Mouse (Mus musculus): ENCODE measurements around the gene Knstrn. TPM values are rescaled to one million over a fixed set of nuclear protein-coding genes. Genes with fewer than 3 reads are reported as not detected.

Gene Knstrn
- total and polyA plus RNA-seq, 3 experiments: 80.6 to 138 (median 132) TPM

DNA sequence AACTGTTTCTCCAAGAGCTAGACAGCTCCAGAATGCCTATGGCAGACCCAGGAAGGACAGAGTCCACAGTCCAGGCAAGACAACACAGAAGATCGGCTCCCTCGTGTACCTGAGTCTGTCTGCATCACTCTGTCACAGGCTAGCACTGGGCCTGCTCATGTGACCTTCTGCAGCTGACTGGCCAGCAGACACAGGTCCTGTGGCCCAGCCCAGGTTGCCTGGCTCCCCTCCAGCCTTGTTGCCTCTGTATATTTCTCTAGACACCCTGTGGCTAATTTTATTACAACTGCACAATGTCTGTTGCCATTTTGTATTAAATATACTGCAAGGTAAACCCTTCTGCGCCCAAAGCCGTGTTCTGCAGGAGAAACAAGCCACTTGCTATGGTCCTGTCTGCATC lies 67.2 kb downstream of the Knstrn start (continued):
- TF ChIP-seq GATA1 (IDR thresholded peaks at IDR 0.05; ENCODE audit: low read depth, low read length) (no peak), SMC3 (IDR thresholded peaks at IDR 0.05; ENCODE audit: low read depth, low read length) (no peak), ZNF384 (IDR thresholded peaks at IDR 0.05; ENCODE audit: low read depth, low read length) (no peak), ZC3H11A (IDR thresholded peaks at IDR 0.05; ENCODE audit: low read depth, low read length) (no peak)

- no peaks in the 10 kb centered on the region for H3K9me3 ChIP-seq (replicated peaks; ENCODE audit: insufficient read depth, low read length)
- no peak for DNase-seq (ENCODE audit: low read depth, low spot score)
- no peak for TF ChIP-seq BHLHE40 (IDR thresholded peaks at IDR 0.05; ENCODE audit: borderline replicate concordance, low read depth, low read length)
- no peak for TF ChIP-seq JUND (IDR thresholded peaks at IDR 0.05; ENCODE audit: low read depth, low read length)
- TF ChIP-seq POLR2AphosphoS2 (IDR thresholded peaks at IDR 0.05; ENCODE audit: low read length): no peak
- no peak for TF ChIP-seq MAX (IDR thresholded peaks at IDR 0.05; ENCODE audit: low read length)
- TF ChIP-seq USF1 (IDR thresholded peaks at IDR 0.05; ENCODE audit: low read depth, low read length): no peak
- no peak for TF ChIP-seq MYC (IDR thresholded peaks at IDR 0.05; ENCODE audit: low read depth, low read length)
- no peak for TF ChIP-seq RAD21 (IDR thresholded peaks at IDR 0.05; ENCODE audit: low read depth, low read length)
- no peak for TF ChIP-seq ZMIZ1 (IDR thresholded peaks at IDR 0.05; ENCODE audit: low read depth, low read length)
- TF ChIP-seq TBP (IDR thresholded peaks at IDR 0.05; ENCODE audit: low read depth, low read length): no peak
- no peak for TF ChIP-seq HCFC1 (IDR thresholded peaks at IDR 0.05; ENCODE audit: low read depth, low read length)
- TF ChIP-seq NRF1 (IDR thresholded peaks at IDR 0.05; ENCODE audit: insufficient read depth, low read depth, low read length, poor library complexity, severe bottlenecking): no peak
- no peak for TF ChIP-seq CHD2 (IDR thresholded peaks at IDR 0.05; ENCODE audit: low read length)
- TF ChIP-seq ZC3H11A (IDR thresholded peaks at IDR 0.05; ENCODE audit: low read depth, low read length): no peak
- TF ChIP-seq POLR2A (IDR thresholded peaks at IDR 0.05; ENCODE audit: control insufficient read depth in 1 of 2, insufficient read depth in 1 of 2, low read depth in 1 of 2, low read length in 2 of 2, poor library complexity in 1 of 2): no peak
- no peak for TF ChIP-seq E2F4 (IDR thresholded peaks at IDR 0.05; ENCODE audit: borderline replicate concordance, low read depth, low read length)
- no peak for TF ChIP-seq ZKSCAN1 (IDR thresholded peaks at IDR 0.05; ENCODE audit: low read depth, low read length)
- TF ChIP-seq ETS1 (IDR thresholded peaks at IDR 0.05; ENCODE audit: low read depth, low read length): no peak
- no peak for TF ChIP-seq MAZ (IDR thresholded peaks at IDR 0.05; ENCODE audit: low read depth, low read length)
- no peak overlapping the region for H3K4me3 ChIP-seq (ENCODE audit: control insufficient read depth in 1 of 2, insufficient read depth in 1 of 2, low read depth in 2 of 2, low read length in 2 of 2)
- no peaks in the 10 kb centered on the region for H3K79me2 ChIP-seq (ENCODE audit: control insufficient read depth, insufficient read depth, low read length, poor library complexity)
- H3K27me3 ChIP-seq (ENCODE audit: control insufficient read depth in 1 of 2, insufficient read depth in 2 of 2, low read length in 2 of 2): no peaks in the 10 kb centered on the region
- no peaks in the 10 kb centered on the region; a peak in 1 of 4 replicates for H3K4me1 ChIP-seq (ENCODE audit: control insufficient read depth in 1 of 2, insufficient read depth in 2 of 2, low read length in 2 of 2)
- no peaks in the 10 kb centered on the region; a peak in 1 of 4 replicates for H3K36me3 ChIP-seq (ENCODE audit: control insufficient read depth in 1 of 2, insufficient read depth in 2 of 2, low read length in 2 of 2)
- no peak overlapping the region for H3K9ac ChIP-seq (ENCODE audit: control insufficient read depth, low read depth, low read length, poor library complexity, severe bottlenecking)
- H3K27ac ChIP-seq (ENCODE audit: control insufficient read depth, low read depth, low read length): no peak overlapping the region
Observed at GRCm38 (mm10) chr2:118881956-118882355, 68.2 kb downstream of the Knstrn start.

All from MEL (cell line).